Mouse (Mus musculus) forebrain, embryonic 16.5 days (tissue): ENCODE measurements at regions not wholly inside any gene's neighbourhood (a gene's known extent, or its start where the extent isn't known, plus 50 kb on each side); places are given as distances from the start of the nearest gene placed in this dataset.

ENCODE experiments used
- ATAC-seq: fragments of 200-750 bp; cut with Nextera tagmentation; 2 replicates; pipeline ENCODE4 v1.8.0; 2017; ENCODE audit warnings: mild to moderate bottlenecking, moderate library complexity
- H3K27ac ChIP-seq: fragments of 300-500 bp; sonication (generic); 2 replicates; pipeline ENCODE4 v1.5.1; 2014; ENCODE audit warnings: low read length, control low read depth
- H3K27me3 ChIP-seq: fragments of 300-500 bp; sonication (generic); replicated peaks from 2 replicates; pipeline ENCODE4 v1.6.1; 2014; ENCODE audit warnings: low read length; ENCODE audit not compliant: control insufficient read depth, insufficient read depth
- H3K36me3 ChIP-seq: fragments of 300-500 bp; sonication (generic); 2 replicates; pipeline ENCODE4 v1.6.1; 2014; ENCODE audit not compliant: control insufficient read depth, insufficient read depth
- H3K4me1 ChIP-seq: fragments of 300-500 bp; sonication (generic); replicated peaks from 2 replicates; pipeline ENCODE4 v1.6.1; 2014; ENCODE audit warnings: low read length; ENCODE audit not compliant: control insufficient read depth, insufficient read depth
- H3K4me2 ChIP-seq: fragments of 300-500 bp; sonication (generic); 2 replicates; pipeline ENCODE4 v1.6.1; 2014; ENCODE audit warnings: mild to moderate bottlenecking, low read length, control low read depth
- H3K4me3 ChIP-seq: fragments of 300-500 bp; sonication (generic); replicated peaks from 2 replicates; pipeline ENCODE4 v1.5.1; 2014; ENCODE audit warnings: mild to moderate bottlenecking, low read length, control low read depth
- H3K9ac ChIP-seq: fragments of 300-500 bp; sonication (generic); replicated peaks from 2 replicates; pipeline ENCODE4 v1.6.1; 2014; ENCODE audit warnings: low read depth, low read length, control low read depth
- H3K9me3 ChIP-seq: fragments of 300-500 bp; sonication (generic); 2 replicates; pipeline ENCODE4 v1.6.1; 2016; ENCODE audit warnings: low read length; ENCODE audit not compliant: control insufficient read depth
- WGBS: fragments of 180-500 bp; shearing (Covaris S2); extraction: QIAGEN DNeasy Blood & Tissue Kit; methylation state at CpG from one replicate; pipeline ENCODE4 v1.1.7; 2014; 5-methylcytosine and 5-hydroxymethylcytosine counted together

GRCm38 (mm10) chr6:118330496-118330895 is 88.8 kb downstream of the Bms1 start:
- H3K4me3 ChIP-seq = no peak overlapping the region
- no peaks in the 10 kb centered on the region for H3K36me3 ChIP-seq
- no peaks in the 10 kb centered on the region for H3K27me3 ChIP-seq
- no peaks in the 10 kb centered on the region for H3K9me3 ChIP-seq
- 92% methylated on average over 7 of the region's 7 CpGs for WGBS
- no peak overlapping the region for H3K9ac ChIP-seq
- ATAC-seq = no peak
- H3K27ac ChIP-seq = no peak overlapping the region
- no peak overlapping the region for H3K4me2 ChIP-seq
- no peaks in the 10 kb centered on the region for H3K4me1 ChIP-seq

- Histone ChIP-seq H3K4me1 (no peaks in the 10 kb centered on the region), H3K4me2 (no peak overlapping the region), H3K27me3 (no peaks in the 10 kb centered on the region), H3K36me3 (no peaks in the 10 kb centered on the region), H3K9me3 (no peaks in the 10 kb centered on the region), H3K4me3 (no peak overlapping the region), H3K27ac (no peak overlapping the region), H3K9ac (no peak overlapping the region)
- 81% methylated on average over 6 of the region's 6 CpGs for WGBS
- no peak for ATAC-seq
Measured at GRCm38 (mm10) chr6:118327458-118327857, 91.8 kb downstream of the Bms1 start.

- H3K4me3 ChIP-seq = no peak overlapping the region
- no peaks in the 10 kb centered on the region for H3K9me3 ChIP-seq
- no peaks in the 10 kb centered on the region for H3K27me3 ChIP-seq
- H3K36me3 ChIP-seq = no peaks in the 10 kb centered on the region
- H3K9ac ChIP-seq = no peak overlapping the region
- no peak overlapping the region for H3K27ac ChIP-seq
- no peak for ATAC-seq
- no peak overlapping the region for H3K4me2 ChIP-seq
- 96% methylated on average over 1 of the region's 1 CpGs for whole genome bisulfite sequencing
- H3K4me1 ChIP-seq = no peaks in the 10 kb centered on the region
Measured at GRCm38 (mm10) chr6:118325681-118326080, 93.6 kb downstream of the Bms1 start.

DNA sequence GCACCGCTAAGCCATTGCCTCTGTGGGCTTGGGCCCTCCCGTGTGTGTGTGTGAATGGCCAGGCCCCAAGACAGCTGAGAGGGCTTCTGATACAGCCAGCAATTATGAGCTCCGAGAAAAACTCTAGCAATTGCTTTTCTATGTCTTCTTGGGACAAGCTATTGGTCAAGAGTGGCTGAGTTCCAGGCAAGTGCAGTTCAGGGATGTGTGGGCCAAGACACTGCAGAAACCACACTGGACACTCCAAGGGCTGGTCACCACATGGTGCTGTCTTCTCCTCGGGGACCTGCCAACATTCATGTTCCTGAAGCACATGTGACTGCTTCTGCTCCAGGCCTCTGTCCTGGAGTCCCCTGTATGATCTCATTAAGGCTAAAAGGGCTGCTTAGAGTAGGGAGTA is 94.7 kb downstream of the Bms1 start:
- Histone ChIP-seq H3K4me3 (no peak overlapping the region), H3K4me1 (no peaks in the 10 kb centered on the region), H3K27ac (no peak overlapping the region), H3K36me3 (no peaks in the 10 kb centered on the region), H3K9ac (no peak overlapping the region), H3K9me3 (no peaks in the 10 kb centered on the region), H3K4me2 (no peak overlapping the region), H3K27me3 (no peaks in the 10 kb centered on the region)
- no peak for ATAC-seq
- 81% methylated on average over 4 of the region's 4 CpGs for WGBS

DNA sequence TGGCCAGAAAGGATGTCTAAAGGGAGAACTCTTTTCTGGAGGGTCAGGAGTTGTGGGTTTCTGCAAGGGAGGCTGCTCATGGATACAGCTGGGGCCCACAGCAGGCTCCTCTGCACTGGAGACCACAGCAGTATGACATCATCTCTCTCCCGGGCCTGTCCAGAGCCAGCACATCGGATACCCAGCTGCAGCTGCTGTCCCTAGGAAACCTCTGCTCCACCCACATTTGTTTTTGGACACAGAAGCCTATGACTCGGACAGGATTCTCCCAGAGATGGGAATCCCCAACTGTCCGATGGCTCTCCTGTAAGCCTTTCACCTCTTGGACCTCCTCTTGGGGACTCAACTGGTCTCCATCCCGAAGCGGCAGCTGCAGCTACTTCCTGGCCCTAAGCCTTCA is 96.2 kb downstream of the Bms1 start:
- Histone ChIP-seq H3K4me2 (no peak overlapping the region), H3K9me3 (no peaks in the 10 kb centered on the region), H3K27ac (no peak overlapping the region), H3K36me3 (no peaks in the 10 kb centered on the region), H3K27me3 (no peaks in the 10 kb centered on the region), H3K4me3 (no peak overlapping the region), H3K9ac (no peak overlapping the region), H3K4me1 (no peaks in the 10 kb centered on the region)
- 77% methylated on average over 6 of the region's 6 CpGs for WGBS
- no peak for ATAC-seq

DNA sequence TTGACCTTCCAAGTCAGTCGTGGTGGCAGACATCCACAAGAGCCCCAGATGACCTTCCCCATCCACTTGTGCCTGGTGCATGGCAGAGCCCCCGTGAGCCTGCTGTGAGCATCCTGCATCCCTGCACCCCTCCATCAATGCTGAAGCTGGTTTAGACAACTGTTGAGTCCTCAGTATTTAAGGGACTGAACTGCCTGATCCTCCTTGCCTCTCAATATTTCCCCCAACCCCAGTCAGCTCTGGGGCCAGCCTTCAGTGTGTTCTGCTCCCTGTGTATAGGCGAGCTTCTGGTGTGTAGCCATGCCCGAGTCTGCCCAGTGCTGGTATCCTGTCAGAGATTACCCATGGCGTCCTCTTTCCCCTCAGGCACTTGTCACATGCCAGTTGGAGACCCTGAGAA is 96.6 kb downstream of the Bms1 start:
- Histone ChIP-seq H3K27ac (no peak overlapping the region), H3K4me2 (no peak overlapping the region), H3K9ac (no peak overlapping the region), H3K36me3 (no peaks in the 10 kb centered on the region), H3K4me3 (no peak overlapping the region), H3K4me1 (no peaks in the 10 kb centered on the region), H3K27me3 (no peaks in the 10 kb centered on the region), H3K9me3 (no peaks in the 10 kb centered on the region)
- no peak for ATAC-seq
- 84% methylated on average over 5 of the region's 5 CpGs for WGBS

DNA sequence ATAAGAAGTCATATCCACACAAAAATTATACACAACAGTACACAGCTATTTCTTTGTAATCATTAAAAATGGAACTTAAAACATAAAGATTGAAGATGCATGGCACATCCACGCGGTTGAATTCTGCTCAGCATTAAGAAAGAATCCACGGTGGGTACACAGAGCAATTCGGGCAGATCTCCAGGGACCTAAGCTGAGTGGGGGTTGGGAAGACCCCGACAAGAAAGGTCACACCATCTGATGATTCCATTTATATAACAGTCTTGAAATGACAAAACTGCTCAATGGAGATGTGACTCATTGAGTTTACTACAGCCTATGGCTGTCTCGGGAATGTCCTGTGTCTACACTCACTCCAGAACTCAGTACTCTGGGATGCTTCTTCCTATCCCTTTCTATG is 97.2 kb downstream of the Bms1 start:
- Histone ChIP-seq H3K27me3 (no peaks in the 10 kb centered on the region), H3K36me3 (no peaks in the 10 kb centered on the region), H3K4me3 (no peak overlapping the region), H3K4me2 (no peak overlapping the region), H3K27ac (no peak overlapping the region), H3K9me3 (no peaks in the 10 kb centered on the region), H3K4me1 (no peaks in the 10 kb centered on the region), H3K9ac (no peak overlapping the region)
- WGBS = 88% methylated on average over 6 of the region's 6 CpGs
- ATAC-seq = no peak

DNA sequence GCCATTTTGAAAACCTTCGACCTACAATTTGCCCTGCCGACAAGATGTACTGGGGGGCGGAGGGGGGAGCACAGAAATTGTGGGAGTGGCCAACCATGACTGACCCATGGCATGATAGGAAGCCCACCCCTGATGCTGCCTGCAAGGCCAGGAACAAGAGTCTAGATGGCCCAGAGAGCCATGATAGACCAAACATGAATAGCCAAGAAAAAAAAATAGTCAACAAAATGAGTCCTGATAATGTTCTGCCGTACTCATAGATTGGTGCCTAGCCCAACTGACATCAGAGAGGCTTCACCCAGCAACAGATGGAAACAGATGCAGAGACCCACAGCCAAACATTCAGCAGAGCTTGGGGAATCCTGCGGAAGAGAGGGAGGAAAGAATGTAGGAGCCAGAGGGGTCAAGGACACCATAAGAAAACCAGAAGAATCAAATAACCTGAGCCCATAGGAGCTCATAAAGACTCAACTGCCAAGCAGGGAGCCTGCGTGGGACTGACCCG is 99.2 kb downstream of the Bms1 start:
- WGBS = 91% methylated on average over 7 of the region's 7 CpGs

GRCm38 (mm10) chr6:118315881-118316280 is 103.4 kb downstream of the Bms1 start:
- Histone ChIP-seq H3K9me3 (no peaks in the 10 kb centered on the region), H3K4me3 (no peak overlapping the region), H3K27ac (no peak overlapping the region), H3K27me3 (no peaks in the 10 kb centered on the region), H3K9ac (no peak overlapping the region), H3K4me2 (no peak overlapping the region), H3K36me3 (no peaks in the 10 kb centered on the region), H3K4me1 (no peaks in the 10 kb centered on the region)
- ATAC-seq = no peak
- WGBS = 82% methylated on average over 6 of the region's 6 CpGs

More for the DNA sequence above, 99.2 kb downstream of the Bms1 start:
- no peak overlapping the region for H3K9ac ChIP-seq
- no peak for ATAC-seq
- no peaks in the 10 kb centered on the region for H3K27me3 ChIP-seq
- no peak overlapping the region for H3K27ac ChIP-seq
- H3K4me2 ChIP-seq = no peak overlapping the region
- no peaks in the 10 kb centered on the region for H3K9me3 ChIP-seq
- H3K36me3 ChIP-seq = no peaks in the 10 kb centered on the region
- H3K4me3 ChIP-seq = no peak overlapping the region
- H3K4me1 ChIP-seq = no peaks in the 10 kb centered on the region

DNA sequence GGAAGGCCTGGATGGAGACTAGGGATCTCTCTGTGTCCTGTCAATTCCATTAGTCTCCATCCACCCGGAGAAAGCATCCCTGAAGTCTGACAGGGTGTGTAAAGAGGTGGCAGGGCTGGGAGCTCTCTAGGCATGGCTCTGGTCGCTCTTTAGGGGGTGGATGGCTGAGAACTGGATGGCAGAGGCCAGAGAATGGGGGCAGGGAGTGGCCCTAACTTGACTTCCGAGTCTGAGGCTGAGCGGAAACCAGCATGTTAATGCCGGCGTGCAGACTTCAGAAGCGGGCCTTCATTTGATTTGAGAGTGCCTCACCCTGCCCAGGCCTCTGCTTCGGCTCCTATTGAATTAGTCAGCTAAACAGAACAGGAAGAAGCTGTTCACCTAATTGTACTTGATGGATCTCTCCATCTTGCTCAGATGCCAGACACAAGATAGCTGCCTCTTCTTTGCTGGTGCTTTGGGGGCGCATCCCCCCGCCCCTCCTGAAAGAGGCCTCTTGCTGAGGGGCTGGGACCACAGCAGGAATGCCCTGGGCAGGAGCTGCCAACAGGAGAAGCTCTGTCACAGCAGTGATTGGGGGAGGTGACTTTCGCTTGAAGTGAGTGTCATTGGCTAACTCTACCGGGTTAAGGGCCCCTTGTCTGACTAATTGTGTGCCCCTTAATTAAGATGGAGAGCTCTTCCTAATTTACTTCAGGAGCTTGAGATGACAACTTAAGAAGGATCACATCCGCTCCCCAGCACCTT is 104.2 kb downstream of the Bms1 start:
- Histone ChIP-seq H3K4me1 (no peaks in the 10 kb centered on the region), H3K36me3 (no peaks in the 10 kb centered on the region), H3K4me3 (no peak overlapping the region), H3K27me3 (no peaks in the 10 kb centered on the region), H3K4me2 (no peak overlapping the region), H3K27ac (no peak overlapping the region), H3K9ac (no peak overlapping the region), H3K9me3 (no peaks in the 10 kb centered on the region)
- no peak for ATAC-seq
- 32% methylated on average over 13 of the region's 13 CpGs for WGBS
